Mouse (Mus musculus) G1E (cell line): Measurements from ENCODE around the gene Ndufs7. TPM values are rescaled to one million over a fixed set of nuclear protein-coding genes. Genes with fewer than 3 reads are reported as not detected.

Source experiments
- ATAC-seq: 2 replicates; pipeline ENCODE4 v1.8.0; 2016; ENCODE audit warnings: mild to moderate bottlenecking; ENCODE audit not compliant: insufficient number of reproducible peaks, poor library complexity, low FRiP score, severe bottlenecking; ENCODE audit errors: extremely low read depth
- DNase-seq: peaks from one replicate; pipeline ENCODE4 v3.0.0; 2012; ENCODE audit warnings: low spot score
- H3K27me3 ChIP-seq: 2 replicates; pipeline ENCODE4 v1.6.1; 2012; ENCODE audit warnings: mild to moderate bottlenecking, low read length, inconsistent platforms; ENCODE audit not compliant: insufficient read depth
- H3K36me3 ChIP-seq: replicated peaks from 2 replicates; pipeline ENCODE3; 2012; ENCODE audit warnings: mild to moderate bottlenecking, inconsistent platforms
- H3K4me1 ChIP-seq: 2 replicates; pipeline ENCODE4 v1.6.1; 2012; ENCODE audit warnings: low read depth, low read length, inconsistent platforms, mixed read lengths; ENCODE audit not compliant: insufficient read depth
- H3K4me3 ChIP-seq: 2 replicates; pipeline ENCODE4 v1.5.1; 2012; ENCODE audit warnings: low read depth, mild to moderate bottlenecking, inconsistent platforms, low read length, moderate library complexity, mixed read lengths
- H3K9me3 ChIP-seq: replicated peaks from 2 replicates; pipeline ENCODE4 v1.6.1; 2012; ENCODE audit warnings: inconsistent platforms
- CTCF ChIP-seq: IDR thresholded peaks from 2 replicates; pipeline ENCODE4 v1.5.1; 2012; ENCODE audit warnings: low read depth, low read length, inconsistent platforms, mixed read lengths
- GATA1 ChIP-seq: IDR thresholded peaks from 2 replicates; pipeline ENCODE4 v1.6.1; 2012; ENCODE audit warnings: borderline replicate concordance, low read length, inconsistent platforms, mixed read lengths
- GATA2 ChIP-seq: IDR thresholded peaks from 2 replicates; pipeline ENCODE4 v1.6.1; 2012; ENCODE audit warnings: low read depth, low read length, inconsistent platforms, borderline replicate concordance
- POLR2AphosphoS5 ChIP-seq: IDR thresholded peaks from 2 replicates; pipeline ENCODE4 v1.6.1; 2012; ENCODE audit warnings: low read depth, low read length, inconsistent platforms; ENCODE audit not compliant: insufficient replicate concordance
- TAL1 ChIP-seq: conservative IDR thresholded peaks from 2 replicates; pipeline ENCODE4 v1.6.1; 2012; ENCODE audit warnings: low read depth, low read length, inconsistent platforms, mixed read lengths
- polyA plus RNA-seq: library from polyadenylated mRNA; stranded (reverse); fragments of >175 nt; gene quantifications from 2 replicates; pipeline ENCODE4 v1.2.3, GENCODE M21; 2012
- total RNA-seq, 2 experiments: library from RNA; stranded (forward) in 1 of 2; stranded (reverse) in 1 of 2; fragments of 200-1000 nt in 1 of 2; fragments of >200 nt in 1 of 2; fragmentation: Nextera tagmentation in 1 of 2; gene quantifications; 2 replicates each; pipeline ENCODE4 v1.2.3; 2014 to 2017

The Ndufs7 gene
- total and polyA plus RNA-seq, 3 experiments: 156 to 257 (median 246) TPM

DNA sequence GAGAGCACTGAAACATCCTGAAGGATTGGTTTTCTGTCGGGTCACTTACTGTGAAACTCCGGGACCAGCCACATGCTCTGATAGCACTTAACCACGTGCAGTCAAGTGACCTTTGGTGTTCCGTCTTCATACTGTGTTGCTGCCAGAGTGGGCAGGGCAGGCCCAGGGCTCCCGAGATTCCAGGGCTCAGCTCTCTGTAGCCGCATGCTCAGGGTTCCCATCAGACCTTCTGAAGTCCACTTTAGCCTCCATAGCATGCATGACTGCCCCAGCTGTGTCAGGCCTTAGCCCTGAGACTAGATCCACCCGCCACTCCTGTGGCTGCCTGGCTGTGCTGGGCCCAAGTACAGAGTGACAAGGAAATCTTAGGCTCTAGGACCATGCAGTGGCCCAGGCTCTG lies 32.4 kb downstream of the Ndufs7 start:
- no peak for ATAC-seq

DNA sequence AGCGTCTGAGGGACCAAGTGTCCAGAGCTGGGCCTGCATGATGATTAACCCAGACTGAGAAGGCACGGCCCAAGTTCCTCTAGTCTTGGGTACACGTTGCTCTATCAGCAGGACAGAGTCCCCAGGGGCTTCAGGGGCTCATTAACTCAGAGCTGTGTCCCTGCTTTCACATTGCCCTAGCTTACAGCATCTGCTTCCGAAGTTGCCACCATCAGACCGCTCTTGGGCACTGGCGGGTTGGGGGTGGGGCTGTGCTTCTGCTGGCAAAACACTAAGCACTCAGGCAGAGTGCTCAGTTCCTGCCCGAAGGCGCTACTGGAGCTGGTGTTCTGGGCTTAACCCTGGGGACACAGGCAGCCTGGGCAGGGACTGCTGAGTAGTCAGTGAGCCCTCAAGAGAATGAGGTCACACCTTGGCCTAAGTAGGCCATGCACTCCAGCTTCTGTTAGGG lies 33.0 kb downstream of the Ndufs7 start:
- Histone ChIP-seq H3K27me3 (no peaks in the 10 kb centered on the region), H3K4me3 (no peak overlapping the region), H3K9me3 (no peaks in the 10 kb centered on the region), H3K4me1 (peaks cover 67% of the 10 kb centered on the region), H3K36me3 (peaks cover 99% of the 10 kb centered on the region)
- ATAC-seq (no peak), DNase-seq (no peak)
- TF ChIP-seq GATA1: no peak
- TF ChIP-seq GATA2: no peak
- TF ChIP-seq TAL1: no peak
- TF ChIP-seq CTCF: no peak
- no peak for TF ChIP-seq POLR2AphosphoS5

More for the DNA sequence above, 32.4 kb downstream of the Ndufs7 start:
- H3K9me3 ChIP-seq: no peaks in the 10 kb centered on the region
- no peaks in the 10 kb centered on the region for H3K27me3 ChIP-seq
- no peak for DNase-seq
- peaks cover 63% of the 10 kb centered on the region for H3K4me1 ChIP-seq
- peaks cover 98% of the 10 kb centered on the region for H3K36me3 ChIP-seq
- TF ChIP-seq TAL1 (no peak), CTCF (no peak), GATA1 (no peak), POLR2AphosphoS5 (no peak), GATA2 (no peak)
- no peak overlapping the region for H3K4me3 ChIP-seq

DNA sequence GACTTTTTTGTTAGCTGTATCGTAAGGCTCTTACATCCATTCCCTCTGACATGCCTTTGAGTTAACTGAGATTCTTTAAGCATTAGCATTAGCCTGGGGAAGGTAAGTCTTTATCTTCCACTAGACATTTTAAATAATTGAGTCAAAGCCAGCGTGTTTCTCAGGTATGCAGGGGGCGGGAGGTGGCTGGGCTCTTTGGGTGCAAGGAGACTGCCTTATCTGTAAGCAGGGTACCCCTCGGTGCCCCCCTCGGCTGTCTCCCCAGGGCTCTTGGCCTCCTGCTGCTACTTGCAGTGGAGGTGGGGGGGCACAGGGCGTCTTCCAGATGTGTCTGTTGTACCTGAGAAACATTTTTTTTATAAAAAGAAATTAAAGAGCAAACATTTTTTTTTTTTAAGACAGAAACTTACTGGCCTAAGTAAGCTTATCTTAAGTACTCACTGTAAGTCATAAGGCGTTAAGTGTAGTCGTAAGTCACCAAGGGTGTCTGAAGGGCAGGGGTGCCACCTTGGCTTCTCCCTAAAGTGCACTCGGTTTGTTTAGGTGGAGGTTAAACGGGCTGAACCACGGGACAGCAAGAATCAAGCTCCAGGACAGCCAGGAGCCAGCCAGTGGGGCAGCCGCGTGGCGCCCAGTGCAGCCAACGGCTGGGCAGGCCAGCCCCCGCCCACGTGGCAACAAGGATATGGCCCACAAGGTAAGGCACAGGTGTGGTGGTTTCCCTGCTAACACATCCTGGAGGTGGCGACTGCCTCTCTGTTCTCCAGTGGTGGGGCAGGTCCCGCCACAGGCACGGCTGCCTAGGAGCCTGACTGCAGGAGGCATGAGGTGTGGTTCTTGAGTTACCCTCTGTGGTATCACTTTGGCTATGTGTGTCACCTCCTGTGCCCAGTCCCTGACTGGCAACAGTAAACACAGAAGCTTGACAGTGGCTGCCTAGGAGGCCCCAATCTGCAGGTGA lies 33.8 kb downstream of the Ndufs7 start:
- H3K36me3 ChIP-seq: peaks cover 99% of the 10 kb centered on the region
- no peak for DNase-seq
- no peak overlapping the region for H3K4me3 ChIP-seq

DNA sequence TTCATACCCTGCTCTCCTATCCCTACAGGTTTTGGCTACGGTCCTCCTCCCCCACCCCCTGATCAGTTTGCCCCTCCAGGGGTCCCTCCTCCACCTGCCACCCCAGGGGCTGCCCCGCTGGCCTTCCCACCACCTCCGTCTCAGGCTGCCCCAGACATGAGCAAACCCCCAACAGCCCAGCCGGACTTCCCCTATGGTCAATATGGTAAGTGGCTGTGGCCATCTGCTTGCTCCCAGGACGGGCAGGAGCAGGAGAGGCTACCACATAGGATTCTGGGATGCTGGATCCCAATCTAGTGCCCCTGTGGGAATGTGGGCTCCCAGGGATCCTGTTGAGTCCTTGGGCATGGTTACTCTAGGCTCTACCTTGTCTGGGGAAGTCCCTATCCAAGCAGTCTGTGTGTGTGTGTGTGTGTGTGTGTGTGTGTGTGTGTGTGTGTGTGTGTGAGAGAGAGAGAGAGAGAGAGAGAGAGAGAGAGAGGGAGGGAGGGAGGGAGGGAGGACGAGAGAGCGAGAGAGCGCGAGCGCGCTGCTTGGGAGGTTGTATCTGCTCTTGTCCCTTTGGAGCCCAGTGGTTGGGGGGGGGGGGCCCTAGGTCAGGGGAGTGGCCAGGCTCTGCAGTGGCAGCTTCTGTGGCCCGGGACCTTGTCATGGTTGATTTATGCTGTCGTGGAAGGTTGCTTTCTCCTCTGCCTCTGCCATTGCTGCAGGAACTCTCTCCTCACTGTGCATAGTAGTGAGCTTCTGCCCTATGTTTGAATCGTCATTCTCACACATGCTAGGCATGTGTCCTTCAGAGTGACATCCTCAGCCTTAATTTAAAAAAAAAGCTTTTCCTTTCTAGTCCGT lies 36.5 kb downstream of the Ndufs7 start:
- no peaks in the 10 kb centered on the region for H3K27me3 ChIP-seq
- TF ChIP-seq TAL1 (no peak), GATA2 (no peak), GATA1 (no peak), POLR2AphosphoS5 (no peak), CTCF (no peak)
- no peak overlapping the region for H3K4me3 ChIP-seq
- peaks cover 61% of the 10 kb centered on the region for H3K4me1 ChIP-seq
- DNase-seq: no peak
- no peaks in the 10 kb centered on the region for H3K9me3 ChIP-seq
- H3K36me3 ChIP-seq: peaks cover 89% of the 10 kb centered on the region
- no peak for ATAC-seq

More for the DNA sequence above, 33.8 kb downstream of the Ndufs7 start:
- H3K9me3 ChIP-seq: no peaks in the 10 kb centered on the region
- no peaks in the 10 kb centered on the region for H3K27me3 ChIP-seq
- no peak for TF ChIP-seq TAL1
- TF ChIP-seq GATA2: no peak
- no peak for TF ChIP-seq GATA1
- TF ChIP-seq POLR2AphosphoS5: no peak
- no peak for TF ChIP-seq CTCF
- ATAC-seq: no peak
- H3K4me1 ChIP-seq: peaks cover 71% of the 10 kb centered on the region

DNA sequence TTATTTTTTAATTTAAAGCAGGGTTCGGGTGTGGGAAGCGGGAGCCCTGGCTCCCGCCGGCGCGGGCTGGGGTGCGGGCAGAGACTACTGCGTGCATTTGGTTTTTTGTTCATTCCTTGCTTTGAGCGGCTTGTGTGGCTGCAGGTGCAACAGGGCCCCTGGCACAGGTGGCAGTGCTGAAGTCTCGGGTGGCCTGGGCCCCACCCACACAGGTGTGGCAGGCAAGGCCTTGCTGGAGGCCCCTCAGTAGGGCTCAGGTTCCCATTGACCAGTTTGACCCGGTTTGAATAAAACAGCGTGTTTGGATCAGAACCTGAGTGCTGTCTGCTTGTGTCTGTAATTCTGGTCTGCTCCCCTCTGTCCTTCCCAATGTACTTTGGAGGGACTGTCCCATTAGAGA lies 39.2 kb downstream of the Ndufs7 start:
- Histone ChIP-seq H3K27me3 (no peaks in the 10 kb centered on the region), H3K9me3 (no peaks in the 10 kb centered on the region), H3K4me3 (no peak overlapping the region), H3K4me1 (peaks cover 45% of the 10 kb centered on the region), H3K36me3 (peaks cover 69% of the 10 kb centered on the region)
- DNase-seq: no peak
- no peak for ATAC-seq
- TF ChIP-seq GATA1 (no peak), CTCF (no peak), POLR2AphosphoS5 (no peak), GATA2 (no peak), TAL1 (no peak)

DNA sequence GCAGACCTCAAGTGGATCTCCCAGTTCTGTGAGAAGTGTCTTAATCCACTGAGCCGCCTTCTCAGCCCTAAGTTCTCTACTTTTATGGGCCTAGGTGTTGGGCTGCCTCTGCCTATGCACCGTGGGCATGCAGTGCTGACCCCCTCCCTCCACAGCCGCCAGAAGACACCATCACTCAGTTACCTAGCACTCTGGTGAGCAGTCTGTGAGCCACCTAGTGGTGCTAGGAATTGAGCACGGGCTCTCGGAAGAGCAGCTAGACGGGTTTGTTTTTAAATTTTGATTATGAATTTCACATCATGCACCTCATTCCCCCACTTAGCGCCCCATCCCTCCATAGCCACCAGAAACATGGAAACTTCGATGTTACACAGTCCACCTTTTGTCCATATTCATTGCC lies 39.7 kb downstream of the Ndufs7 start:
- H3K4me1 ChIP-seq: peaks cover 43% of the 10 kb centered on the region
- H3K4me3 ChIP-seq: no peak overlapping the region
- DNase-seq: no peak
- H3K27me3 ChIP-seq: no peaks in the 10 kb centered on the region
- H3K9me3 ChIP-seq: no peaks in the 10 kb centered on the region
- H3K36me3 ChIP-seq: peaks cover 69% of the 10 kb centered on the region
- ATAC-seq: no peak
- no peak for TF ChIP-seq GATA2
- no peak for TF ChIP-seq TAL1
- no peak for TF ChIP-seq POLR2AphosphoS5
